Mouse (Mus musculus): ENCODE measurements at regions not wholly inside any gene's neighbourhood (a gene's known extent, or its start where the extent isn't known, plus 50 kb on each side); places are given as distances from the start of the nearest gene placed in this dataset.

GRCm38 (mm10) chr17:88159851-88160676 is 95.0 kb upstream of the Fbxo11 start:
- TF ChIP-seq POLR2A (IDR thresholded peaks at IDR 0.05; ENCODE audit: borderline replicate concordance, control insufficient read depth, low read depth, low read length) (no peak), CTCF (IDR thresholded peaks at IDR 0.05; ENCODE audit: control insufficient read depth, insufficient read depth, low read length) (no peak)

Data from bone marrow, adult 2 months (tissue).